In genomic region chr6:135495841-135496240, GRCm38 (mm10) we compare ENCODE assay signal across 22 mouse cellular contexts.
DNase-seq lines count a peak whose midpoint lies in the region; ATAC-seq and TF ChIP-seq lines count a peak whose summit lies in the region.
"Had no signal": no experiment of that assay in that cellular context is flagged by ENCODE, and none has a peak within 500 bp of the region (broad histone marks: within the 10 kb centered on the region; RNA-seq: fewer than 3 reads in every experiment).

No protein-coding gene starts in this region.

- no peak overlapping the region for H3K4me3 ChIP-seq in kidney, adult 2 months (ENCODE audit: insufficient read depth, low read depth, low read length)
- no peak overlapping the region for H3K4me3 ChIP-seq in kidney, embryonic 15.5 days (replicated peaks)
- no peak overlapping the region for H3K4me3 ChIP-seq in left cerebral cortex, adult 2 months
- no peak overlapping the region for H3K4me3 ChIP-seq in lung, postnatal 0 days (ENCODE audit: low read depth, low read length)
- H3K4me3 ChIP-seq: embryonic facial prominence, embryonic 10.5 days; forebrain, embryonic 15.5 days; hindbrain, embryonic 15.5 days; liver, embryonic 12.5 days; lung, embryonic 15.5 days; midbrain, embryonic 10.5 days; myocyte; stomach, embryonic 15.5 days had no signal

- H3K27me3 ChIP-seq in kidney, adult 2 months (replicated peaks; ENCODE audit: control insufficient read depth, insufficient read depth, low read length): no peaks in the 10 kb centered on the region
- H3K27me3 ChIP-seq in kidney, embryonic 15.5 days: no peaks in the 10 kb centered on the region
- H3K27me3 ChIP-seq in lung, postnatal 0 days (replicated peaks; ENCODE audit: insufficient read depth, low read length): no peaks in the 10 kb centered on the region
- H3K27me3 ChIP-seq: forebrain, embryonic 15.5 days; hindbrain, embryonic 15.5 days; liver, embryonic 12.5 days; lung, embryonic 15.5 days; stomach, embryonic 15.5 days had no signal

- H3K27ac ChIP-seq in kidney, adult 2 months (ENCODE audit: insufficient read depth, low read depth, low read length): no peak overlapping the region
- no peak overlapping the region for H3K27ac ChIP-seq in kidney, embryonic 15.5 days
- H3K27ac ChIP-seq in left cerebral cortex, adult 2 months: peak overlapping the region; percentile 47
- no peak overlapping the region for H3K27ac ChIP-seq in lung, postnatal 0 days (ENCODE audit: low read length)
- H3K27ac ChIP-seq: embryonic facial prominence, embryonic 10.5 days; forebrain, embryonic 15.5 days; hindbrain, embryonic 15.5 days; liver, embryonic 12.5 days; lung, embryonic 15.5 days; midbrain, embryonic 10.5 days; stomach, embryonic 15.5 days had no signal

- DNase-seq in kidney, adult 2 months: peak; percentile 1
- DNase-seq in left cerebral cortex, adult 2 months (ENCODE audit: extremely low spot score in 1 of 2, low spot score in 2 of 2): no peak
- no peak for DNase-seq in left cerebral cortex, adult 18-20 months (ENCODE audit: low spot score in 2 of 2)
- peak; percentile 2 for DNase-seq in lung, postnatal 36 days
- DNase-seq in lung, postnatal 0 days (ENCODE audit: low spot score): no peak
- peak; percentile 43 for DNase-seq in heart, postnatal 4 days
- DNase-seq: adrenal gland, adult 2 months; cerebellum, adult 11 months; cerebellum, adult 9-11 months; thymus, postnatal 25 days had no signal

- intact Hi-C loops in left cerebral cortex, adult 2 months (cut with DNase I): loop anchor here (2.0 kb wide), 1 partner anchor 21 kb away; no protein-coding TSS in a partner anchor

- 53% methylated on average over 2 of the region's 2 CpGs for WGBS in kidney, adult 2 months
- 66% methylated on average over 2 of the region's 2 CpGs for WGBS in kidney, embryonic 15.5 days
- WGBS in lung, postnatal 0 days: 48% methylated on average over 2 of the region's 2 CpGs

- no peak overlapping the region for H3K9ac ChIP-seq in kidney, embryonic 15.5 days
- H3K9ac ChIP-seq in lung, postnatal 0 days (replicated peaks; ENCODE audit: low read depth): no peak overlapping the region
- H3K9ac ChIP-seq: forebrain, embryonic 15.5 days; hindbrain, embryonic 15.5 days; liver, embryonic 12.5 days; lung, embryonic 15.5 days; stomach, embryonic 15.5 days had no signal

- no peaks in the 10 kb centered on the region for H3K4me1 ChIP-seq in kidney, adult 2 months (ENCODE audit: control insufficient read depth, insufficient read depth, low read length)
- H3K4me1 ChIP-seq in kidney, embryonic 15.5 days: no peaks in the 10 kb centered on the region
- no peaks in the 10 kb centered on the region for H3K4me1 ChIP-seq in lung, postnatal 0 days (ENCODE audit: insufficient read depth, low read depth, low read length)
- H3K4me1 ChIP-seq: embryonic facial prominence, embryonic 10.5 days; forebrain, embryonic 15.5 days; hindbrain, embryonic 15.5 days; liver, embryonic 12.5 days; lung, embryonic 15.5 days; midbrain, embryonic 10.5 days; stomach, embryonic 15.5 days had no signal

- no peaks in the 10 kb centered on the region for H3K9me3 ChIP-seq in kidney, embryonic 15.5 days (replicated peaks)
- no peaks in the 10 kb centered on the region for H3K9me3 ChIP-seq in lung, postnatal 0 days (ENCODE audit: low read length)
- H3K9me3 ChIP-seq: embryonic facial prominence, embryonic 10.5 days; forebrain, embryonic 15.5 days; hindbrain, embryonic 15.5 days; liver, embryonic 12.5 days; lung, embryonic 15.5 days; midbrain, embryonic 10.5 days; stomach, embryonic 15.5 days had no signal

- no peak overlapping the region for H3K4me2 ChIP-seq in kidney, embryonic 15.5 days
- H3K4me2 ChIP-seq in lung, postnatal 0 days (replicated peaks; ENCODE audit: low read depth, low read length): no peak overlapping the region
- H3K4me2 ChIP-seq: forebrain, embryonic 15.5 days; hindbrain, embryonic 15.5 days; liver, embryonic 12.5 days; lung, embryonic 15.5 days; stomach, embryonic 15.5 days had no signal

- no peak for TF ChIP-seq CTCF in kidney, adult 2 months (conservative IDR thresholded peaks at IDR 0.05; ENCODE audit: insufficient read depth, insufficient read length, low read depth, low read length)
- TF ChIP-seq CTCF in left cerebral cortex, adult 2 months (IDR thresholded peaks at IDR 0.05): no peak
- TF ChIP-seq CTCF in lung, postnatal 0 days (IDR thresholded peaks at IDR 0.05): no peak

- TF ChIP-seq EP300 in lung, postnatal 0 days (IDR thresholded peaks at IDR 0.05): no peak

- no peak for ATAC-seq in kidney, embryonic 15.5 days (replicated peaks; ENCODE audit: low FRiP score)
- ATAC-seq in lung, postnatal 0 days: no peak
- no peak for ATAC-seq in megakaryocyte, adult 5-6 weeks (ENCODE audit: poor library complexity, severe bottlenecking)
- ATAC-seq: forebrain, embryonic 15.5 days; intestine, embryonic 16.5 days; liver, embryonic 12.5 days; midbrain, embryonic 16.5 days had no signal

- no peaks in the 10 kb centered on the region for H3K36me3 ChIP-seq in kidney, adult 2 months (ENCODE audit: control insufficient read depth, insufficient read depth, low read length)
- no peaks in the 10 kb centered on the region for H3K36me3 ChIP-seq in kidney, embryonic 15.5 days
- no peaks in the 10 kb centered on the region for H3K36me3 ChIP-seq in lung, postnatal 0 days (ENCODE audit: insufficient read depth, low read length)
- H3K36me3 ChIP-seq: embryonic facial prominence, embryonic 10.5 days; forebrain, embryonic 15.5 days; hindbrain, embryonic 15.5 days; liver, embryonic 12.5 days; lung, embryonic 15.5 days; midbrain, embryonic 10.5 days; stomach, embryonic 15.5 days had no signal

- no peak for TF ChIP-seq POLR2A in kidney, adult 2 months (IDR thresholded peaks at IDR 0.05; ENCODE audit: low read depth, low read length)

Comparison
In these comparisons a context has a peak if more than half of its experiments do, and no peak if none do; other contexts are left out.
1. DNase-seq: peak in kidney, adult 2 months (single experiment), lung, postnatal 36 days (single experiment) and heart, postnatal 4 days (single experiment); none in left cerebral cortex, adult 2 months (0 of 2), left cerebral cortex, adult 18-20 months (0 of 2) and lung, postnatal 0 days (single experiment).